Mouse (Mus musculus) adrenal gland (tissue): Measurements from ENCODE around the gene Tmem270.

ENCODE experiments used
- intact Hi-C: fragments of 180-260 bp; cut with DNase I; formaldehyde crosslinking; loops from one replicate; pipeline ENCODE4 v1.15.1; 2025

The Tmem270 gene

GRCm38 (mm10) chr5:134932179-134932902, 25.8 kb upstream of the Tmem270 start, which contains the start of gene Mettl27:
TSS of gene Mettl27 (plus strand) at chr5:134932368.
- intact Hi-C loops: loop anchor here (1.0 kb wide), 1 partner anchor 33 kb away; no protein-coding TSS in a partner anchor

DNA sequence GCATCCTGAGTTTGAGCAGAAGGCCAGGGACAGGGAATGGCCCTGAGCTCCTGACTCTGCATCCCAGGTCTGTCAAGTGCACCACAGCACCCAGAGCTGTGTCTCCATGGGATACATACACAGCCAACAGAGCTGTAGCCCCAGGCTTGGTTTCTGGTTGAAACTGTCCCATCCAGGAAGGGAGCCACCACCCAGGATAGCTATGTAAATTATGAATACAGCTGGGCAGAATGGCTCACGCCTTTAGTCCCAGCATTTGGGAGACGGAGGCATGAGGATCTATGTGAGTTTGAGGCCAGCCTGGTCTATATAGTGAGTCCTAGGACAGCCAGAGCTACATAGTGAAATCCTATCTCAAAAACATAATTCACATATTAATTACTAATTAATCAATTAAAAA, 23.5 kb upstream of the Tmem270 start:
- intact Hi-C loops: no loop called here

- intact Hi-C loops: no loop called here
Observed at GRCm38 (mm10) chr5:134926726-134927125, 20.2 kb upstream of the Tmem270 start.

GRCm38 (mm10) chr5:134923141-134923540, 16.6 kb upstream of the Tmem270 start:
- intact Hi-C loops: no loop called here

DNA sequence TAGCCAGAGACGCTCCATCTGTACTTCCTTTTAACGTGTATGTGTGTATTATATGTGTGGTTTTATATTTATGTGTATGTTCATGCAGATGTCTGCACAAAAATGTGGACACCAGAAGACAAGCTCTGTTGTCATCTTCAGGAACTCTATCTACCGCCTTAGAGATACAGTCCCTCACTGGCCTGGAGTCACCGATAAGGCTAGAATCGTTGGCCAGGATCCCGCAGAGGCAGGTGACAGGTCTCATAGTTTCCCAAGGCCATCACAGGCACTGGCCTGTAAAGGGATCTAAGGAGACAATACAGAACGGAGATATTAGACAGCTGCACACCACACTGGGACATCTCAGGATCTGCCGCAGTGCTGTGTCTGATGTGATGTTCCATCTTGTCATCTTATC, 14.6 kb upstream of the Tmem270 start:
- intact Hi-C loops: no loop called here

DNA sequence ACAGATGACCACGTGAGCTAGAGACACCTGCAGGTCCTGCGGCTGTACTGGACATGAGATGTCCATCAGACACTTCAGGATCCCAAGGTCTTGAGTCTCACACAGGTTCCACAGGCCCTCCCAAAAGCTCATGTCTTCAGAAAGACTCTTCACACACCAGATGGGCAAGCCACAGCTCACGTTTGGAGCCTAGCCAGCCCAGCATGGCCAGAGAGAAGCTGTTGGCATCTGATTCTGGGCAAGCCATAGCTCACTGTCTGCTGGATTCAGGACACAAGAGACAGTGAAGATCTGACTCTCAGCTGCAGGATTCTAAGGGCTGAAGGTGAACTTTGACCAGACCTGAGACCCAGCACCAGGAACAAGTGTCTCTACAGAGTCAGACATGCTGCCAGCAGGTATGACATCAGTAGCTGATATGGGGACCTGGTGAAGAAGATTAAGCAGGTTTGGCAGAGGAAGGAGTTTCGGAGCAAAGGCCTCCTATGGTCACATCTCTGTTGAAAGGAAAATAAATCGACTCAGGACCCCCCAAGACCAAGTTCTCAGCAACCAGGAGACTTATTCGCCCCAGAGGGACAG, 13.7 kb upstream of the Tmem270 start:
- intact Hi-C loops: no loop called here

- intact Hi-C loops: no loop called here
Observed at GRCm38 (mm10) chr5:134919097-134919496, 12.6 kb upstream of the Tmem270 start.

DNA sequence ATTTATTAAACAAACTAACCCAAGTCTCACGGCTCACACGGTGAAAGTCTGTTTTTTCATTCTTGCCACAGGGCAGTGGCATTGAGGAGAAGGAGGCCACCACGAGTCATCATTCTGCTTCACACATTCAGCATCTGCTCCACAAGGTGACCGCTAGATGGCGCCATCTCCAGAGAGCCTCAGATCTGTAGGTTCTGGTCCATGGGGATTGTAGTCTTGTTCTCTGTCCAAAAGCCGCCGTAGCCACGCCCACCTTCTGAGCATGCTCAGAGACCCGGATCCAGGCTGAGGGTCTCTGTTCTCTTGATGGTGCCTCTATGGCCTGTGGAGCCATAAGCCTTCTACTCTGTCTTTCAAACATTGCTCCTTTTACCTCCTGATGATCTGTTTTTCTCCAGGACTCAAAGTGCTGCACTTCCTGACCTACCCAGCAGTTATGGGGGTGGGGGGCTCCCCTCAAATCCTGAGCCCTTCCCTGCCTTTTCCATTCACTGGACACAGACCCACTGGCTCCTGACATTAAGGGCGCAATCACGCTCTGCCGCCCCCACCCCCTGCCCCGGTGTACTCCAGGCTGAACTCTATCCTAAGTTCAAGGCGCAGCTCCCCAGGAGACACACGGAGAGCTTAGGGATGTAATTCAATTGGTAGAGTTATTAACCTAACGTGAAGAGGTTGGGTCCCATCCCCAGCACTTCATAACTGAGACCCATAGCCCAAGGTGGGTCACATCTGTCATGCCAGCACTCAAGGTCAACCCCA, 11.7 kb upstream of the Tmem270 start:
- intact Hi-C loops: no loop called here

GRCm38 (mm10) chr5:134915311-134915710, 8.8 kb upstream of the Tmem270 start, which contains the start of gene Cldn13:
TSS of gene Cldn13 (minus strand) at chr5:134915526.
- intact Hi-C loops: no loop called here

GRCm38 (mm10) chr5:134914510-134914909, 8.0 kb upstream of the Tmem270 start:
- intact Hi-C loops: no loop called here

DNA sequence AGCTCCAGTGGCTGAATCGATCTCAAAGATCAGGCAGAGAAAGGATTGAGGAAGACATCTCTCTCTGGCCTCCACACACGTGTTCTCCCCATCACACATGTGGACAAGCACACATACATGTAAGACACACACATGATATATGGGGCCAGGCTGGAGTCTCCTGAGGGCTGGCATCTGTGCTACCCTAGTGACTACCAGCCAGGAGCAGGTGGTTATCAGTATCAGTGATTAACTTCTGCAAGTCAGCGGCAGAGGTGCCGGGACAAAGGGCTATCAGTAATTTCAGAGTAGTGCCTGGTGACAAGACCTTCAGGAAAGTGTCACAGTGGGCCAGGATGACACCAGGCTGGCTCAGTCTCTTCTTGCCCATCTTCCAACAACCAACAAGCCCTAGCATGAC, 7.2 kb upstream of the Tmem270 start:
- intact Hi-C loops: no loop called here

DNA sequence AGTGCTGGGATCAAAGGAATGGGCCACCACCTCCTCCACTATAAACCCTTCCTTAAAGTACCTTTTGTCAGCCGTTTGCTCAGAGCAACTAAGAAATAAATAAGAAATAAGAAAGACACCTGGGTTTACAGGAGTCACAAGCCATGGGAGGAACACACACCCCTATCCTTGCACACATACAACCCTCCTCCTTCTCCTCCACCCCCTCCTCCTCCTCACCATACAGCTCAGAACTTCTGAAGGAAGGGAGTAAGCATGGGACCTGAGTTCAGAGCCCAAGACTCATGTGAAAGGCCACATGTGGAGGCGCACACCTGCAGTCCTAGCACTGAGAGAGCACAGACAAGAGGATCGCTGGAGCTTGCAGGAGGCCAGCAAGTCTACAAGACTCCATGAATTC, 6.8 kb upstream of the Tmem270 start:
- intact Hi-C loops: no loop called here

GRCm38 (mm10) chr5:134911901-134912300, 5.4 kb upstream of the Tmem270 start:
- intact Hi-C loops: no loop called here

GRCm38 (mm10) chr5:134907135-134907534, 602 bp upstream of the Tmem270 start:
- intact Hi-C loops: loop anchor here (1.0 kb wide), 1 partner anchor 58 kb away; no protein-coding TSS in a partner anchor

- intact Hi-C loops: loop anchor here (1.0 kb wide), 1 partner anchor 153 kb away; no protein-coding TSS in a partner anchor
Observed at GRCm38 (mm10) chr5:134901644-134902027, 4.9 kb downstream of the Tmem270 start.

DNA sequence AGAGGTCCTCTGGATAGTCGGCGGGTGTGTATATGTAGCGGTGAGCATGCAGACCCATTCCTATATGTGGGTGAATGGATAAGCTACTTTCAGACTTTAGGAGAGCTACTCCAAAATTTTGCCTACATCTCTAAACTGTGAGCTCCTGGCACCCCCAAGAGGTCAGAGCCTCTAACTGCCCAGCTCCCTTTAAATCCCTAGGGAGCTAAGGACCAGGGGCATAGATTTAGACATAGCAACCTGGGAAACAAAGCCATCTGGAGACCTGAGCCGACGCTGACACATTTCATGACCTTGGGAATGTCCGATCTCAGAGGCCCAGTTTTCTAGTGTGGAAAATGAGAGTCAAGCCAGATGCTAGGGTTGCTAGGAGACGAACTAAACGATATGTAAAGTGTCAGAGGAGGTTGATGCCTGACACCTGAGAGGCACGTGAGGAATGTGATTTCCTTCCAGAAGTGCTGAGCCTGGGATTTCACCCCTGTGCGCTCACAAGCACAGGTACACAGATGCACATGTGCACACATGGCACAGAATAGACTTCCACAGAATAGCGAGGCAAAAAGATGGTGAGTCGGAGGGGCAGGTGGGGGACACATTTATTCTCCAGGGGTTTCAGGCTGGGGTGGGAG, 5.4 kb downstream of the Tmem270 start:
- intact Hi-C loops: loop anchor here (1.0 kb wide), 1 partner anchor 153 kb away; no protein-coding TSS in a partner anchor

GRCm38 (mm10) chr5:134897596-134897995, 8.9 kb downstream of the Tmem270 start:
- intact Hi-C loops: loop anchor here (10.0 kb wide), 1 partner anchor 403 kb away; no protein-coding TSS in a partner anchor

DNA sequence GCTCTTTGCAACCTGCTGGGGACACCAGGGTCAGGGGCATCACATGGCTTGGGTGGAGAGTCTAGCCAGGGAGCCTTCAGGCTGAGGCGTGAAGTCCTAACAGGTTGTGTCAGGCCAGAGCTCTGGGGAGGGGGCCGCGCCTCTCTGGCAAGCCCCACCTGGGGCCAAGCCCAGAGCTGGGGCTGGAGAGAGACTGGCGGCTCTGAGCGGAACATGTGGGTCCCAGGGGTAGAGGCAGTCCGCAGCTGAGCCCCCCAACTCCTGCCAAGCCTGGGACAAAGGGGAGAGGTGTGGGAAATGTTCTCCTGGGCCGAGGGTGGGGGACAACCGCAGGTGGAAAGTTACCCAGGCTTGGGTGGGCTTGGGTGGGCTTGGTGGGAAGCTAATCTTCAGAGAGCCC, 9.6 kb downstream of the Tmem270 start:
- intact Hi-C loops: loop anchor here (10.0 kb wide), 1 partner anchor 402 kb away; no protein-coding TSS in a partner anchor

DNA sequence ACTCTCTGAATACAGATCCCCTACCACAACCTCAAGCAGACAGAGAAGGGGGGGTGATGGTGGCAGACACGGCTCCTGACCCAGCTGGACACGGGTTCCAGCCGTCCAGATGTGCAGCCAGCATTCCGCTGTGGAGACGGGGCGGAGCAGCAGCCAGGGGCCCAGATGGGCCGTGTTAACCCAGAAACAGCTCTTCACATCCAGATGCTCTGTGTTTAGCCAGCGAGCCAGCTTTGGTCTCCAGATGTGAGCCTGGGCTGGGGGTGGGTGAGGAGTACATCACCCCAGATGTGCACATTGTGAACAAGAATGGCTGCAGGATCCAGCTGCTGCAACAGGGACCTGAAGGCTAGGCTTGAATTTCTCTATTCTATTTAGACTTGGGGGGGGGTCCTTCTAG, 11.2 kb downstream of the Tmem270 start:
- intact Hi-C loops: loop anchor here (10.0 kb wide), 1 partner anchor 400 kb away; no protein-coding TSS in a partner anchor

DNA sequence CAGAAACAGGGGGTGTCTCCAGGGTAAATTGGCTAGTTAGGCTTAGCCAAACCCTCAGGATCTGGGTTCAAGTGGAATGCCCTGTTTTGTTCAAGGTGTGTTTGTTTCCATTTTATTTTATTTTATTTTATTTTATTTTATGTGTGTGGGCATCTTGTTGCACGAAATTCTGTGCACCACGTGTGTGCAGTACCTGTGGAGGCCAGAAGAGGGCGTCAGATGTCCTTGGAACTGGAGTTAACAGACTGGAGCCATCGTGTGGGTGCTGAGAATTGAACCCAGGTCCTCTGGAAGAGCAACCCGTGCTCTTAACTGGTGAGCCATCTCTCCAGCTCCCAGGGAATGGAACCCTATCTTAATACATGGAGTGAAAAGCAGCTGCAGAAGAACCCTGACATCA, 13.8 kb downstream of the Tmem270 start:
- intact Hi-C loops: loop anchor here (10.0 kb wide), 1 partner anchor 398 kb away; no protein-coding TSS in a partner anchor

DNA sequence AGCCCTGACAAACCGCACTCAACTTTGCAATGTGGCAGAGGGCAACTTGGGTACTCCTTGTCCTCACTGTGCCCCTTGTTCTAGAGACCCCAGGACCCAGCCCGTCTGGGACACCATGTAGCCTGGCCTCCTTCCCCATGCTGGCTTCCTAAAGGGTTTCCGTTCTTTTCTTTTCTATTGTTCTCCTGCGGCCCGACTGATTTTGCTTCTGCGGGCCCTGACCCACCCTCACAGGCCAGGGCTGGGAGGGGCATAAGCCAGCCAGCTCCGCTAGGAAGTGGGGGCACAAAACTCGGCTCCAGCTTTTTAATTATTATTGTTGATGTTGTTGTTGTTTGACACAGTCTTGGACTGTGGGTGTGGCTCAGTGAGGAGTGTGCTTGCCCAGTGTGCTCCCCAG, 15.0 kb downstream of the Tmem270 start:
- intact Hi-C loops: loop anchor here (10.0 kb wide), 1 partner anchor 397 kb away; no protein-coding TSS in a partner anchor
